Mouse (Mus musculus): ENCODE measurements around the gene Nudt22. TPM values are rescaled to one million over a fixed set of nuclear protein-coding genes. Genes with fewer than 3 reads are reported as not detected.
A peak's percentile ranks its signal among the peaks of the same experiment; 100 is the strongest.

Gene Nudt22
- total RNA-seq, 2 experiments from 2014 or later = 12.8 to 15.9 TPM

DNA sequence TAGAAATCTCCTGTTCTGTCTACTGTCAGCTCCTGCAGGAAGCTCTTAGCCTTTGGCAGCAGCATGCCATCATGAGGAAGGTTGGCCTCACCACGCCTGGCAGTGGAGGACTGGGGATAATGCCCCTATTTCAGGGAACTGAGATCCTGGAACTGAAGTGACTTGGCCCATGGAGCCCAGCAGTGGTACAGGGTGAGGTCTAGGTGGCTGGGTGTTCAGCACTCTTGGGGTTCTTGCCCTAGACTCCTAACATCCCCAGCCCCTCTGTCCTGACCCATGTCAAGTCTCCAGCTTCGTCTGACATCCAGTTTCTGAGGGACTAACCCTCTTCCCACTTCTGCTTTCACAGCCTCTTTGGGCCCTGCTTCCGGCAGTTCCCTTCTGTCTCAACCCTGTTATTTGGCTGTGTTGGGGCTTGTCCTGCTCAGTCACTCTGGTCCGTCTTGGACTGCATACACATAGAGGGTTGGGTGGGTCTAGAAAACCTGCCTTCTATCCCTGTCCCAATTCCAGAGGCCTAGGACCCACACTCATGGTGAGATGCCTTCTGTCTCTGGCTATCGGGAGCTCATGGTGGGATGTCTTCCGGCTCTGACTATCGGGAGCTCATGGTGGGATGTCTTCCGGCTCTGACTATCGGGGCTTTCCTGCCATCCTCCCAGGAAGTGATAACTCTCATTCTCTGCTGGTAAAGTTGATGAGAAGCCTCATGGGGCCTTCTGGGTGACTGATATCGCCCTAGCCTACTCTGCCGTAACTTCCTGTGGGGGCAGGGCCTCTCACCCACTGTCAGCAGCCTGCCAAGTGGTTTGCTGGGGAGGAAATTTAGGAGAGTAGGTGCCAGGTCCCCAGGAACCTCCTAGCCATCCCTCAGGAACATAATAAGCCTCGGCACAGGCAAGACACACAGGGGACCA lies 21.9 kb upstream of the Nudt22 start:
- 0 out of 2 replicates have a peak overlapping the region, but pooled peaks have one; percentile 4 for H3K27ac ChIP-seq
- H3K4me3 ChIP-seq = peak overlapping the region; percentile 51
- TF ChIP-seq CTCF (IDR thresholded peaks at IDR 0.05) = no peak
- DNase-seq = no peak
- intact Hi-C loops (cut with DNase I) = no loop called here

DNA sequence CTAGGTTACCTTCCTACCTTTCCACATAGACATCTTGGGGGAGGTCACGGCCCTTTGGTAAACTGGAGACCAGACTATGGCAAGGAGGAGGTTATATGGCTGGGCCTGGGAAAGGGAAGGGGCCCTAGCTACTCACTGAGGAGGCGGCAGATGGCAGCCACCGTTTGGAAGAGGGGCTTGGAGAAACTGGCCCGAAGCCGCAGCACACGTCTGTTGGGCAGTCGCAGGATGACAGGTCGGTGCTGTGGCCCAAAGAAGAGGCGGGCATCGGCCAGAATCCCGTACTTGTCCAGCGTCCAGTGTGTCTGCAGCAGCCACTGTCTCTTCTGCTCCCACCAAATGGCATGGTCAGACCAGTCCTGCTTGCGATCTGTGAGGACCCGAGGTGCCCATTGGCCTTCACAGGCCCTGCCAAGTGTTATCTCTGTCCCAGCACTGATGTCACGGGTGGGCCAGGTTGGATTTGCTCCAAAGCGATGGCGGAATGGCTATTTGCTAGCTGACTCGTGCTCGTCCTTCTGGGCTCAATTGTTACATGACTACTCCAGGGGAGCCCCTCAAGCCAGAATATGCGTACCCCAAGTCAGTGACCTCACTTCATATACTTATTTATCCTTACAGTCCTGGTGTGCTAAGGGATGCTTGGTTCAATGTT lies 18.7 kb upstream of the Nudt22 start:
- no peak for TF ChIP-seq CTCF (IDR thresholded peaks at IDR 0.05)
- H3K4me3 ChIP-seq = no peak overlapping the region
- H3K27ac ChIP-seq = no peak overlapping the region
- intact Hi-C loops (cut with DNase I) = no loop called here
- DNase-seq = no peak

- no peak for DNase-seq
- intact Hi-C loops (cut with DNase I) = no loop called here
- H3K4me3 ChIP-seq = no peak overlapping the region
- TF ChIP-seq CTCF (IDR thresholded peaks at IDR 0.05) = no peak
- no peak overlapping the region for H3K27ac ChIP-seq
Measured at GRCm38 (mm10) chr19:7013984-7014383, 18.1 kb upstream of the Nudt22 start.

GRCm38 (mm10) chr19:7012426-7012825 lies 16.5 kb upstream of the Nudt22 start:
- TF ChIP-seq CTCF (IDR thresholded peaks at IDR 0.05) = no peak
- H3K27ac ChIP-seq = no peak overlapping the region
- DNase-seq = no peak
- intact Hi-C loops (cut with DNase I) = no loop called here
- H3K4me3 ChIP-seq = no peak overlapping the region

DNA sequence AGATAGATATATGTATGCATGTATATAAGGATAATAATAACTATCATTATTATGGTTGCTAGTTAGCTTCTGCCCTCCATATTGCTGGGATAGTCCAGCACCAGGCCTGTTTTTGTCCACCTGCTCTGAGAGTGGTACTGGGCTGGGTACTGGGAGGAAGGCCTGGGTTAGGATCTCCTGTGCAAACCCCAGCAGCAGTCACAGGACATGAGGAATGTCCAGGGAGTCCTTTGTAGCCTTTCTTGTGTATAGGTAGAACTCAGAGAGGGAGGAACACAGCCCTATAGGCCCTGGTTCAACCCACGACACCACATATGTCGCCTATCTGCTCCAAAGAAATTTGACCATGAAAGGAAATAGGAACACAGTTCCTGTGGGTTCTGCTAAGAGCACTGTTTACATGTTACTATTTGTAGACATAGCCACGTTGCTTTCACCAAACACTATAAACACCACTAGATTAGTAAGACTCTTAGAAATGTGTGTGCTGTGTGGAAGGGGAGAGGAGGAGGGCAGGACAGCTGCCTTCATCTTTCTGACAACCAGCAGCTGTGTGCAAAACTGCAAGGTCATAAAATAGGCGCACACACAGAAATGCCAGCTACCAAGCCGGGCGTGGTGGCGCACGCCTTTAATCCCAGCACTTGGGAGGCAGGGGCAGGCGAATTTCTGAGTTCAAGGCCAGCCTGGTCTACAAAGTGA lies 11.1 kb upstream of the Nudt22 start:
- Histone ChIP-seq H3K4me3 (no peak overlapping the region), H3K27ac (no peak overlapping the region)
- intact Hi-C loops (cut with DNase I) = no loop called here
- no peak for TF ChIP-seq CTCF (IDR thresholded peaks at IDR 0.05)
- DNase-seq = no peak

DNA sequence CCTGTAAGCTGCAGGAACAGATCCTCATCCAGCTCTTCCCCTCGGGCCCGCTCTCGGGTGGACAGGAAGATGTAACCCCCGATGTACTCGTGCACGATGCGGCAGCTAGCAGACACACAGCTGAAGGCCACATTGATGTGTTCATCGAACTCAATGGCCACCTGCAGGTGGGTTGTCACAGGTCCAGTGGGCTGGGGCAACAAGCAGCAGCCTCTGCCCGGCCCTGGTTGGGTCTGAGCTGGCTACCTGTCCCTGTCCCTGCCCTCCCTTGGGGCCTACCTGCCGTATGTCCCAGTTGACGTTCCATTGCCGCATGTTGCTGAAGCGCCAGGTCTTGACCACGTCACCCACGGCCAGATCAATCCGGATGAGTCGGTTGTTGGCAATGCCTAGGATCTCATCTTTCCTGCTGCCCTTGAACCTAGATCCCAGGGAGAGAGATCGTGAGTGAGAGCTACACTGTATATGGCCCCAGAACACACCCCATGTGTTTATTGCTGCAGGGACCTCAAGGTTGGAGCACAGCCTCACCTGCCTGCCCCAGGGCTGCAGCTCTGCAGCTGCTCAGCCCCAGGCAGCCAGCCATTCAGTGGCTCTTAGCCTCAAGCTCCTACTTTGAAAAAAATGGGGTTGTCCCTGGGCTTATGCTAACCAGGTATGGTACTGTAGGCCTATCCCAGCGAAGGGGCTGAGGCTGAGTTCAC lies 3.6 kb upstream of the Nudt22 start:
- DNase-seq = no peak
- H3K4me3 ChIP-seq = no peak overlapping the region
- no peak overlapping the region for H3K27ac ChIP-seq
- TF ChIP-seq CTCF (IDR thresholded peaks at IDR 0.05) = no peak
- intact Hi-C loops (cut with DNase I) = no loop called here

DNA sequence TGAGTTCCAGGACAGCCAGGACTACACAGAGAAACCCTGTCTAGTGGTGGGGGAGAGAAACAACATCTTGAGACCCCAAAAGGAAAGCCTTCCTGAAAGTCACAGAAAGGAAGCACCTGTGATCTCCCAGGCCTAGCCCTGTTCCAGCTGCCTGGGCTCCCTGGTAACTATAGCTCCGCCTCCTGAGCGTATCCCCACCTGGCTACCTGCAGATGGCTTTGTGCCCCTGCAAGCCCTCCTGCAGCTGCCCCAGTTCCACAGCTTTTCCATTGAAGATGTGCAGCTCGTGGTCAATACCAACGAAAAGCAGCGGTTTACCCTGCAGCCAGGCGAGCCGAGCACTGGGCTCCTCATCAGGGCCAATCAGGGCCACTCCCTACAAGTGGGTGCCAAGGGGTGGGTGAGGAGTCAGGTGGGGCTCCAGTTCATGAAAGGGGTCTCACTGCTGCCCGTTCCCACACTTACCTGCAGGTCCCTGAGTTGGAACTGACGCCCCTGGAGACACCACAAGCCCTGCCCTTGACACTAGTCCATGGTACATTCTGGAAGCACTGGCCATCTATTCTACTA lies 1.9 kb upstream of the Nudt22 start:
- no peak for TF ChIP-seq CTCF (IDR thresholded peaks at IDR 0.05)
- H3K4me3 ChIP-seq = no peak overlapping the region
- intact Hi-C loops (cut with DNase I) = loop anchor here (2.0 kb wide), 1 partner anchor 41 kb away; the partner anchor contains the start of gene Stip1
- DNase-seq = no peak
- H3K27ac ChIP-seq = no peak overlapping the region

DNA sequence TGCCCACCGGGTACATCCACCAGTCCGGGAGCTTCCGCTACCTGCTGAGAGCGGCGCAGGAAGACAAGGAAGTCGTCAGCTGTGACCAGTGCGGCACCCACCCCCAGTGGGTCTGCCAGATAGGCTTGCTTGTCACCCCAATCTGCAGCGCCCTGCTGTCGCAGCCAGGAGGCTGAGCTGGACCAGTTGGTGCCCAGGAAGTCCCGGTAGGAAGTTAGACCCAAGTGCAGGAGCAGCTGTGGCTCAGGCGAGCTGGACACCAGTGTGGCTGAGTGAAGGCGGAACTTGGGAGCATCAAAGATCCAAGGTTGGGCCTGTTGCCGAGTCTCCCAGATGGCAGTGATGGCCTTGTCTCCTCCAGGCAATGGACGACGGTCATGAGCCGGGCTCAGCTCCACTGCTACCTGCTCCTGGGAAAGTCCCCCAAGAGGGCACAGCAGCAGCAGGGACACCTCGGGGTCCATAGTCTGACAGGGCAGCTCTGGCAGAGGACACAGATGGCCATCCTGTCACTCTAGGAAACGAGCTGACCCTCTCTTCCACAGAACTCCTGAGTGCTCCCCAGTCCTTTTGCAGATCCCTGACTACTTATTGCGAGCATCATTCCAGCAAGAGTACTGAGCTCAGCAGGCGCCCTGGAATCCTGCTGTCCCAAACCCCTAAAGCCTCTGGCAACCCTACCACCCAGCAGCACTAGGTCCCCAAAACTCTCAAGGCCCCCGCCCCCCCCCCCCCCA lies 494 bp downstream of the Nudt22 start:
- intact Hi-C loops (cut with DNase I) = no loop called here
- no peak for TF ChIP-seq CTCF (IDR thresholded peaks at IDR 0.05)
- Histone ChIP-seq H3K4me3 (peak overlapping the region; percentile 88), H3K27ac (peak overlapping the region; percentile 96)
- peak; percentile 53 for DNase-seq

GRCm38 (mm10) chr19:6994489-6994888 lies 1.4 kb downstream of the Nudt22 start:
- H3K27ac ChIP-seq = peak overlapping the region; percentile 96; the same call in 1 of the 2 replicates
- H3K4me3 ChIP-seq = peak overlapping the region; percentile 88
- intact Hi-C loops (cut with DNase I) = no loop called here
- TF ChIP-seq CTCF (IDR thresholded peaks at IDR 0.05) = no peak
- no peak for DNase-seq

- Histone ChIP-seq H3K4me3 (no peak overlapping the region), H3K27ac (no peak overlapping the region)
- intact Hi-C loops (cut with DNase I) = no loop called here
- DNase-seq = no peak
- TF ChIP-seq CTCF (IDR thresholded peaks at IDR 0.05) = no peak
Measured at GRCm38 (mm10) chr19:6994002-6994401, 1.9 kb downstream of the Nudt22 start.

DNA sequence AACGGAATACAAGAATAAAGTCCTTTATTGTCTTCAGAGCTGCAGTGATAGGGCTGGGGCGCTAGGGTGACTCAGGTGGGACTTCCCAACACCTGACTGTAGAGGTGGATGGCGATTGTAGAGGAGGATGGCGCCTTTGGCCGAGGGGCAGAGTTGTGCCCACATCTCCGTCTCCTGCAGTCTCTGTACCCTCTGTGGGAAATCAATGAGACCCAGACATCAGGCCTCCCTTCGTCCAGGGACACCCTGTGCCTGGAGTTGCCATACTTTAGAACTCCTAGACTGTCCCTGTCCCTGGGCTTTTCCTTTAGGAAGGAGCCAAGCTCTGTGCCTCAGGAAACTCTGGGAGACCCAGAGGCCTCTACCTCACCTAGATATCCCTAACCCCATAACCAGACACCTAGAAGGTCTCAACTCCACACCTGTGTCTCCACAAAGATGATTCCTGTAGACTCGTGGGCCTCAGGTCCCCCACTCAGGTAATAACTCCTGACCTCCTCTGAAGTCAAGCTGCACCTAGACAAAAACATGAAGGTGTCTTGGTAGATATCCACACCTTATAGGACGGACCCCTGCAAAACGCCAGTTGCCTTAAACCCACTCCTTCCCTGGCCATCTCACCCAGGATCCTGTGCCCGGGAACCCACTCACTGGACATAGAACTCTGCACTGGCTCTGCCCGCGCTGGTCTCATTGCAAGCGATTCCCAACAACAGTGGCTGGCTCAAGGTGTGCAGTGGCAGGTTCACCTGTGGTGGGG lies 2.7 kb downstream of the Nudt22 start:
- Histone ChIP-seq H3K27ac (peak overlapping the region; percentile 86), H3K4me3 (peak overlapping the region; percentile 89)
- TF ChIP-seq CTCF (IDR thresholded peaks at IDR 0.05) = no peak
- no peak for DNase-seq
- intact Hi-C loops (cut with DNase I) = no loop called here
